Mouse (Mus musculus): ENCODE measurements around the gene Chpf2. TPM values are rescaled to one million over a fixed set of nuclear protein-coding genes. Genes with fewer than 3 reads are reported as not detected.

Gene Chpf2
- total and polyA plus RNA-seq, 3 experiments, result 37.9 to 39.7 TPM; not detected in 1

GRCm38 (mm10) chr5:24620626-24621025 is 34.1 kb downstream of the Chpf2 start:
- DNase-seq (ENCODE audit: low read depth, low spot score), result no peak
- Histone ChIP-seq H3K9ac (ENCODE audit: control insufficient read depth, low read depth, low read length, poor library complexity, severe bottlenecking) (no peak overlapping the region), H3K27me3 (ENCODE audit: control insufficient read depth in 1 of 2, insufficient read depth in 2 of 2, low read length in 2 of 2) (peaks cover 24 to 27% of the 10 kb centered on the region in 2 experiments), H3K4me1 (ENCODE audit: control insufficient read depth in 1 of 2, insufficient read depth in 2 of 2, low read length in 2 of 2) (no peaks in the 10 kb centered on the region), H3K9me3 (replicated peaks; ENCODE audit: insufficient read depth, low read length) (no peaks in the 10 kb centered on the region), H3K27ac (ENCODE audit: control insufficient read depth, low read depth, low read length) (no peak overlapping the region), H3K4me3 (ENCODE audit: control insufficient read depth in 1 of 2, insufficient read depth in 1 of 2, low read depth in 2 of 2, low read length in 2 of 2) (no peak overlapping the region), H3K36me3 (ENCODE audit: control insufficient read depth in 1 of 2, insufficient read depth in 2 of 2, low read length in 2 of 2) (no peaks in the 10 kb centered on the region), H3K79me2 (ENCODE audit: control insufficient read depth, insufficient read depth, low read length, poor library complexity) (no peaks in the 10 kb centered on the region)
- no peak for TF ChIP-seq CHD2 (IDR thresholded peaks at IDR 0.05; ENCODE audit: low read length)
- TF ChIP-seq MAFK (IDR thresholded peaks at IDR 0.05; ENCODE audit: borderline replicate concordance, low read depth, low read length), result no peak
- no peak for TF ChIP-seq HCFC1 (IDR thresholded peaks at IDR 0.05; ENCODE audit: low read depth, low read length)
- TF ChIP-seq USF1 (IDR thresholded peaks at IDR 0.05; ENCODE audit: low read depth, low read length), result no peak
- no peak for TF ChIP-seq JUND (IDR thresholded peaks at IDR 0.05; ENCODE audit: low read depth, low read length)
- no peak for TF ChIP-seq KAT2A (conservative IDR thresholded peaks at IDR 0.05; ENCODE audit: low read depth, low read length)
- no peak for TF ChIP-seq BHLHE40 (IDR thresholded peaks at IDR 0.05; ENCODE audit: borderline replicate concordance, low read depth, low read length)
- TF ChIP-seq CHD1 (IDR thresholded peaks at IDR 0.05; ENCODE audit: low read depth, low read length), result no peak
- no peak for TF ChIP-seq ELF1 (IDR thresholded peaks at IDR 0.05; ENCODE audit: low read depth, low read length)
- TF ChIP-seq MAX (IDR thresholded peaks at IDR 0.05; ENCODE audit: low read length), result no peak

- no peaks in the 10 kb centered on the region for H3K79me2 ChIP-seq (ENCODE audit: control insufficient read depth, insufficient read depth, low read length, poor library complexity)
- H3K27me3 ChIP-seq (ENCODE audit: control insufficient read depth in 1 of 2, insufficient read depth in 2 of 2, low read length in 2 of 2), result peaks cover 20 to 21% of the 10 kb centered on the region in 2 experiments
- TF ChIP-seq RCOR1 (IDR thresholded peaks at IDR 0.05; ENCODE audit: low read depth, low read length) (no peak), ZMIZ1 (IDR thresholded peaks at IDR 0.05; ENCODE audit: low read depth, low read length) (no peak), BHLHE40 (IDR thresholded peaks at IDR 0.05; ENCODE audit: borderline replicate concordance, low read depth, low read length) (no peak), CHD1 (IDR thresholded peaks at IDR 0.05; ENCODE audit: low read depth, low read length) (no peak), GABPA (IDR thresholded peaks at IDR 0.05; ENCODE audit: low read depth, low read length) (no peak)
- DNase-seq (ENCODE audit: low read depth, low spot score), result no peak
- H3K9ac ChIP-seq (ENCODE audit: control insufficient read depth, low read depth, low read length, poor library complexity, severe bottlenecking), result no peak overlapping the region
- no peaks in the 10 kb centered on the region for H3K4me1 ChIP-seq (ENCODE audit: control insufficient read depth in 1 of 2, insufficient read depth in 2 of 2, low read length in 2 of 2)
- H3K27ac ChIP-seq (ENCODE audit: control insufficient read depth, low read depth, low read length), result no peak overlapping the region
- no peak overlapping the region for H3K4me3 ChIP-seq (ENCODE audit: control insufficient read depth in 1 of 2, insufficient read depth in 1 of 2, low read depth in 2 of 2, low read length in 2 of 2)
- H3K9me3 ChIP-seq (replicated peaks; ENCODE audit: insufficient read depth, low read length), result no peaks in the 10 kb centered on the region
- H3K36me3 ChIP-seq (ENCODE audit: control insufficient read depth in 1 of 2, insufficient read depth in 2 of 2, low read length in 2 of 2), result no peaks in the 10 kb centered on the region
Observed at GRCm38 (mm10) chr5:24622386-24623040, 36.0 kb downstream of the Chpf2 start.

All from MEL (cell line).